Mouse (Mus musculus): ENCODE measurements around the gene Gm20388. TPM values are rescaled to one million over a fixed set of nuclear protein-coding genes. Genes with fewer than 3 reads are reported as not detected.
A peak's percentile ranks its signal among the peaks of the same experiment; 100 is the strongest.

Gene Gm20388
- polyA plus RNA-seq, 2 experiments: 8.5 TPM; not detected in 1

GRCm38 (mm10) chr8:121949222-121949800 lies 2038.7 kb downstream of the Gm20388 start, which contains the start of gene Banp:
Banp (plus strand) TSS chr8:121949750.
- 52% methylated on average over 6 of the region's 6 CpGs for WGBS (ENCODE audit: insufficient replicate concordance)

GRCm38 (mm10) chr8:121949941-121950748 lies 2039.5 kb downstream of the Gm20388 start:
- WGBS (ENCODE audit: insufficient replicate concordance): under 1% methylated on average over 66 of the region's 66 CpGs
- TF ChIP-seq EP300 (IDR thresholded peaks at IDR 0.05; ENCODE audit: low read depth): peak; percentile 67
- TF ChIP-seq CTCF (IDR thresholded peaks at IDR 0.05; ENCODE audit: low read depth): no peak

More at GRCm38 (mm10) chr8:121949222-121949800, 2038.7 kb downstream of the Gm20388 start, which contains the start of gene Banp:
- ATAC-seq (ENCODE audit: insufficient read depth): no peak
- DNase-seq (ENCODE audit: low read depth in 3 of 3, low spot score in 3 of 3): no peak
- peaks cover 29 to 40% of the 10 kb centered on the region in 2 experiments for H3K4me1 ChIP-seq (replicated peaks; ENCODE audit: control insufficient read depth in 2 of 2, insufficient read depth in 2 of 2, low read length in 1 of 2)
- TF ChIP-seq EP300 (IDR thresholded peaks at IDR 0.05; ENCODE audit: low read depth): no peak
- no peak for TF ChIP-seq CTCF (IDR thresholded peaks at IDR 0.05; ENCODE audit: low read depth)
- H3K9ac ChIP-seq (replicated peaks): peak within 1 kb of the TSS; percentile 91
- H3K4me2 ChIP-seq (ENCODE audit: low read depth): peak within 1 kb of the TSS; percentile 93
- peak within 1 kb of the TSS; percentile 87 to 97 for H3K4me3 ChIP-seq (ENCODE audit: insufficient read depth in 1 of 2, low read depth in 2 of 2, low read length in 2 of 2)
- peak within 1 kb of the TSS; percentile 57 for H3K27ac ChIP-seq
- H3K9me3 ChIP-seq (ENCODE audit: control insufficient read depth, low read length): no peaks in the 10 kb centered on the region
- H3K27me3 ChIP-seq (ENCODE audit: control insufficient read depth, insufficient read depth, low read length): no peaks in the 10 kb centered on the region
- H3K36me3 ChIP-seq (replicated peaks; ENCODE audit: control insufficient read depth, insufficient read depth, low read depth): no peaks in the 10 kb centered on the region; the same call in 1 of the 2 replicates

GRCm38 (mm10) chr8:121950749-121951655 lies 2040.4 kb downstream of the Gm20388 start:
- ATAC-seq (ENCODE audit: insufficient read depth) (peak; percentile 5), DNase-seq (ENCODE audit: low read depth in 3 of 3, low spot score in 3 of 3) (peak in 1 of 3 experiments; percentile 56)
- no peaks in the 10 kb centered on the region for H3K9me3 ChIP-seq (ENCODE audit: control insufficient read depth, low read length)
- peaks cover 3% of the 10 kb centered on the region; the same call in 1 of the 2 replicates for H3K36me3 ChIP-seq (replicated peaks; ENCODE audit: control insufficient read depth, insufficient read depth, low read depth)
- TF ChIP-seq CTCF (IDR thresholded peaks at IDR 0.05; ENCODE audit: low read depth) (peak; percentile 52), EP300 (IDR thresholded peaks at IDR 0.05; ENCODE audit: low read depth) (no peak)
- peak overlapping the region; percentile 93 for H3K4me2 ChIP-seq (ENCODE audit: low read depth)
- no peaks in the 10 kb centered on the region for H3K27me3 ChIP-seq (ENCODE audit: control insufficient read depth, insufficient read depth, low read length)
- H3K9ac ChIP-seq (replicated peaks): peak overlapping the region; percentile 91
- peak overlapping the region; percentile 57 for H3K27ac ChIP-seq
- H3K4me3 ChIP-seq (ENCODE audit: insufficient read depth in 1 of 2, low read depth in 2 of 2, low read length in 2 of 2): peak overlapping the region; percentile 87 to 97
- WGBS (ENCODE audit: insufficient replicate concordance): under 1% methylated on average over 81 of the region's 97 CpGs
- peaks cover 35 to 53% of the 10 kb centered on the region in 2 experiments for H3K4me1 ChIP-seq (replicated peaks; ENCODE audit: control insufficient read depth in 2 of 2, insufficient read depth in 2 of 2, low read length in 1 of 2)

More at GRCm38 (mm10) chr8:121949941-121950748, 2039.5 kb downstream of the Gm20388 start:
- H3K9ac ChIP-seq (replicated peaks): peak overlapping the region; percentile 91
- ATAC-seq (ENCODE audit: insufficient read depth): peak; percentile 90
- no peaks in the 10 kb centered on the region for H3K27me3 ChIP-seq (ENCODE audit: control insufficient read depth, insufficient read depth, low read length)
- peak overlapping the region; percentile 87 to 97 for H3K4me3 ChIP-seq (ENCODE audit: insufficient read depth in 1 of 2, low read depth in 2 of 2, low read length in 2 of 2)
- H3K36me3 ChIP-seq (replicated peaks; ENCODE audit: control insufficient read depth, insufficient read depth, low read depth): peaks cover 3% of the 10 kb centered on the region; the same call in 1 of the 2 replicates
- H3K27ac ChIP-seq: peak overlapping the region; percentile 57
- H3K4me2 ChIP-seq (ENCODE audit: low read depth): peak overlapping the region; percentile 93
- H3K4me1 ChIP-seq (replicated peaks; ENCODE audit: control insufficient read depth in 2 of 2, insufficient read depth in 2 of 2, low read length in 1 of 2): peaks cover 29 to 48% of the 10 kb centered on the region in 2 experiments
- H3K9me3 ChIP-seq (ENCODE audit: control insufficient read depth, low read length): no peaks in the 10 kb centered on the region
- peak; percentile 96 to 98 (median 97) for DNase-seq (ENCODE audit: low read depth in 3 of 3, low spot score in 3 of 3)

GRCm38 (mm10) chr8:121951656-121952009 lies 2041.0 kb downstream of the Gm20388 start:
- Histone ChIP-seq H3K4me2 (ENCODE audit: low read depth) (peak overlapping the region; percentile 93), H3K4me3 (ENCODE audit: insufficient read depth in 1 of 2, low read depth in 2 of 2, low read length in 2 of 2) (peak overlapping the region; percentile 87 to 97), H3K27me3 (ENCODE audit: control insufficient read depth, insufficient read depth, low read length) (no peaks in the 10 kb centered on the region), H3K4me1 (replicated peaks; ENCODE audit: control insufficient read depth in 2 of 2, insufficient read depth in 2 of 2, low read length in 1 of 2) (peaks cover 40 to 56% of the 10 kb centered on the region in 2 experiments), H3K9ac (replicated peaks) (peak overlapping the region; percentile 91), H3K27ac (peak overlapping the region; percentile 57), H3K36me3 (replicated peaks; ENCODE audit: control insufficient read depth, insufficient read depth, low read depth) (peaks cover 3% of the 10 kb centered on the region; the same call in 1 of the 2 replicates), H3K9me3 (ENCODE audit: control insufficient read depth, low read length) (no peaks in the 10 kb centered on the region)
- 6% methylated on average over 7 of the region's 7 CpGs for WGBS (ENCODE audit: insufficient replicate concordance)
- TF ChIP-seq EP300 (IDR thresholded peaks at IDR 0.05; ENCODE audit: low read depth) (no peak), CTCF (IDR thresholded peaks at IDR 0.05; ENCODE audit: low read depth) (no peak)
- no peak for DNase-seq (ENCODE audit: low read depth in 3 of 3, low spot score in 3 of 3)
- ATAC-seq (ENCODE audit: insufficient read depth): no peak

All from liver, embryonic 14.5 days (tissue).